Mouse (Mus musculus) hindbrain, embryonic 15.5 days (tissue): ENCODE data around the gene Pfkm. TPM values are rescaled to one million over a fixed set of nuclear protein-coding genes. Genes with fewer than 3 reads are reported as not detected.

ENCODE experiments used
- ATAC-seq: fragments of 200-750 bp; cut with Nextera tagmentation; 2 replicates; pipeline ENCODE4 v1.8.0; 2017; ENCODE audit warnings: low read depth, moderate number of reproducible peaks, moderate TSS enrichment; ENCODE audit not compliant: low FRiP score
- H3K27ac ChIP-seq: fragments of 300-500 bp; sonication (generic); replicated peaks from 2 replicates; pipeline ENCODE4 v1.5.1; 2015; ENCODE audit warnings: mild to moderate bottlenecking, inconsistent platforms
- H3K27me3 ChIP-seq: fragments of 300-500 bp; sonication (generic); 2 replicates; pipeline ENCODE4 v1.6.1; 2015; ENCODE audit warnings: control low read depth, inconsistent platforms
- H3K36me3 ChIP-seq: fragments of 300-500 bp; sonication (generic); 2 replicates; pipeline ENCODE4 v1.6.1; 2015; ENCODE audit warnings: control low read depth, inconsistent platforms
- H3K4me1 ChIP-seq: fragments of 300-500 bp; sonication (generic); replicated peaks from 2 replicates; pipeline ENCODE4 v1.6.1; 2015; ENCODE audit warnings: control low read depth, inconsistent platforms
- H3K4me2 ChIP-seq: fragments of 300-500 bp; sonication (generic); 2 replicates; pipeline ENCODE4 v1.6.1; 2015; ENCODE audit warnings: moderate library complexity, mild to moderate bottlenecking, inconsistent platforms
- H3K4me3 ChIP-seq: fragments of 300-500 bp; sonication (generic); 2 replicates; pipeline ENCODE4 v1.5.1; 2015; ENCODE audit warnings: mild to moderate bottlenecking, inconsistent platforms
- H3K9ac ChIP-seq: fragments of 300-500 bp; sonication (generic); 2 replicates; pipeline ENCODE4 v1.6.1; 2015; ENCODE audit warnings: inconsistent platforms
- H3K9me3 ChIP-seq: fragments of 300-500 bp; sonication (generic); 2 replicates; pipeline ENCODE4 v1.6.1; 2016; ENCODE audit warnings: control low read depth, inconsistent platforms
- WGBS: fragments of 180-500 bp; shearing (Covaris S2); methylation state at CpG from one replicate; pipeline ENCODE4 v1.1.7; 2015; 5-methylcytosine and 5-hydroxymethylcytosine counted together
- polyA plus RNA-seq: library from polyadenylated mRNA; unstranded; fragments of >200 nt; fragmentation: Nextera tagmentation; extraction: Ambion mirVana; gene quantifications from 2 replicates; pipeline ENCODE4 v1.2.1, GENCODE M21; 2015

Gene Pfkm
- polyA plus RNA-seq, 1 experiment from 2014 or later = 90.0 TPM

DNA sequence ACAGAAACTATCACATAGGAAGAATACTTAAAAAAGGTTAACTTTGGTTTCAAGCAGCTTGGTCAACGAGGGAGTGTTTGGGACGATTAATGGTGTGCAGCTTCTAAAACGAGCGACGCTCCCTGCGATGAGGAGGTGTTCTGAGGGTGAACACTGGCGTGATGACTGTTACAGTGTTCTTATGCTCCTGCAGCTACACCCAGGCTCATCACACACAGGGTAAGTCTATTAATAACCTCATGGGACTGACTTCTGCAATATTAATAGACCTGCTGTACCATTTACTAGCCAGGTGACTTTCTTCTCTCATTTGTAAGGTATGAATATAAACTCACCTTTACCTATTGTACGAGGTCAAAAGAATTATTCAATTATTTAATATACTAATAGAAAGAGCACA lies 17.9 kb upstream of the Pfkm start:
- ATAC-seq = no peak
- WGBS = 95% methylated on average over 8 of the region's 8 CpGs
- peaks cover 48% of the 10 kb centered on the region for H3K36me3 ChIP-seq

DNA sequence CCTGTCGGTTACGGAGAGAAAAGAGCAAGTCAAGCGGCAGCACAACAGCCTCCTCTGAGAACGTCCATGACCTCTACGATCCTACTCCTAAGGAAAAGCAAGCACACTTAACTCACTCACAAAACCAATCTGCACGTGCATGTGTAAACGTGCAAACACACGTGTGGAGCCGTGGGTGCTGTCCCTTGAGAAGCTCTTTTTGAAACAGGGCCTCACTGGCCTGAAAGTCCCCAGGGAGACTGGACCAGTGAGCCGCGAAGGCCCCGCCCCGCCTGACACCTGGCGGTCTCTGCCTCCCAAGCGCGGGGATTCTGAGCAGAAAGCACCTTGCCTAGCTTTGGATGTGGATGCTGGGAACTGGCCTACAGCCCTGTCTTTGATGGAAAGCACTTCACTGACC lies 17.4 kb upstream of the Pfkm start:
- Histone ChIP-seq H3K4me2 (no peak overlapping the region), H3K9ac (no peak overlapping the region), H3K9me3 (no peaks in the 10 kb centered on the region), H3K27ac (no peak overlapping the region), H3K27me3 (no peaks in the 10 kb centered on the region), H3K36me3 (peaks cover 49% of the 10 kb centered on the region), H3K4me3 (no peak overlapping the region), H3K4me1 (no peaks in the 10 kb centered on the region)
- WGBS = 83% methylated on average over 16 of the region's 16 CpGs
- ATAC-seq = no peak

More for the DNA sequence above, 17.9 kb upstream of the Pfkm start:
- Histone ChIP-seq H3K4me1 (no peaks in the 10 kb centered on the region), H3K9ac (no peak overlapping the region), H3K27me3 (no peaks in the 10 kb centered on the region), H3K9me3 (no peaks in the 10 kb centered on the region), H3K4me3 (no peak overlapping the region), H3K27ac (no peak overlapping the region), H3K4me2 (no peak overlapping the region)

DNA sequence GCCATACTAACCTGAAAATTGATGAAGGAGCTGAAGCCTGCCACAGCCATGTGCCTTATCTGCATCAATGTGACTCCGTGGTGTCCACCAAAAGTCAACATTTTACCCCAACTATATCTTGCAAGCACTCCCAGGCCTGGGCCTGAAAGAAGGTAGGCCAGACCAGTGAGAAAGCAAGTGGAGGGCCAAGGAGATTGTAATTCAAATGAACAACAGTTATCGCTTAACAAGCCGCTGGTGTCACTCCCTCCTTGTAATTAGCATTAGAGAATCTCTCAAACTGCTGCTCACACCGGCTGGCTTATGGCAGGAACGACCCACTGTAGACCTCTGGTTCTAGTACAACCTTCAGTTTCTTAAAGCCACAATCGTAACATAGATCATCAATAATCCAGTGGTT lies 15.5 kb upstream of the Pfkm start:
- Histone ChIP-seq H3K27ac (no peak overlapping the region), H3K9me3 (no peaks in the 10 kb centered on the region), H3K9ac (no peak overlapping the region), H3K4me3 (no peak overlapping the region), H3K27me3 (no peaks in the 10 kb centered on the region), H3K36me3 (peaks cover 48% of the 10 kb centered on the region), H3K4me2 (no peak overlapping the region), H3K4me1 (no peaks in the 10 kb centered on the region)
- no peak for ATAC-seq
- WGBS = 90% methylated on average over 6 of the region's 6 CpGs

DNA sequence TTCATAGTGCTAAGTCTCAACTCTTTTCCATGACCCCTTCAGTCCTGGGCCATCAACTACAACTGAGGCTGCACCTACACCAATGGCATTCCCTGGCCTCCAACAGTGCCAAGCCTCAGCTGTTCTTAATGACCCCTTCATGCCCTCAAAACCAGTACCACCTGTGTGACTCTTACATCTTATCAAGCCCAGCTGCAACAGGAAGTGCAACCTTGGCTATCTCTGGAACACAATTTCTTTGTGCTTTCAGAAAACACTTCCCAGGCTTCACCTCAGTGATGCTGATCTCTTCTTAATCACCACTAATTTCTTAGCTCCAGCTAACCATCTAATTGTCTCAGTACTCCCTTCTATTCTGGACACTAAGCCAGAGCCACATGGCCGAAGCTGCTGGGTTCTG lies 3.5 kb upstream of the Pfkm start:
- no peak for ATAC-seq
- H3K9ac ChIP-seq = no peak overlapping the region
- H3K4me2 ChIP-seq = no peak overlapping the region
- peaks cover 21% of the 10 kb centered on the region for H3K4me1 ChIP-seq
- no peaks in the 10 kb centered on the region for H3K27me3 ChIP-seq
- H3K27ac ChIP-seq = no peak overlapping the region
- H3K36me3 ChIP-seq = peaks cover 12% of the 10 kb centered on the region
- H3K4me3 ChIP-seq = no peak overlapping the region
- 95% methylated on average over 1 of the region's 1 CpGs for whole genome bisulfite sequencing
- no peaks in the 10 kb centered on the region for H3K9me3 ChIP-seq

DNA sequence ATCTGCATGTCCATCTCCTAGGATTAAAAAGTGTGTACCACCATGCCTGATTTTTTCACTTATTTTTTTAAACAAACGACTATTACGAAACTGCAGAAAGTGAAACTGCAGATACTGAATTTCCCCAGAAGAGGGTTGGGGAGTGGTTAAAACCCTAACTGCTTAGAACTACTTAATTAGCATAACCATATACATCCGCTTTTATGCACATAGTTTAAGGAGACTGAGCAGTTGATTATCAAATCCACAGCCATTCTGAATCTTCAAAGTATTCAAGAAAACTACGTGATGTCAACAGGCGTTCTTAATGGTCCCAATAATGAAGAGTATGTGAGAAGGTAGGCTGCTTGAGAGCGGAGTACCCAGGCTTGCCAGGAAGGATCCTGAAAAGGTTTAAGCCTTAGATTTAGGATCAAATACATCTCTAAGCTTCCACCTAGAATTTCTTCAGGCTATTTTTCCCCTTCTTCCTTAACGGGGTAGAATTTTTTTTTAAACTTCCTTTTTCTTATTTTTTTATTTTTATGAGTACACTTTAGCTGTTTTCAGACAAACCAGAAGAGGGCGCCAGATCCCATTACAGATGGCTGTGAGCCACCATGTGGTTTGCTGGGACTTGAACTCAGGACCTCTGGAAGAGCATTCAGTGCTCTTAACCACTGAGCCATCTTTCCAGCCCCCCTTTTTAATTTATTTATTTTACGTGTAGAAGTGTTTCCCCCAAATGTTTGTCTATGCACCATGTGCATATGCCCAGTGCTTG lies 2.8 kb upstream of the Pfkm start:
- Histone ChIP-seq H3K4me3 (no peak overlapping the region), H3K36me3 (peaks cover 12% of the 10 kb centered on the region; the same call in 1 of the 2 replicates), H3K27me3 (no peaks in the 10 kb centered on the region), H3K4me2 (no peak overlapping the region), H3K4me1 (peaks cover 23% of the 10 kb centered on the region), H3K9me3 (no peaks in the 10 kb centered on the region), H3K27ac (no peak overlapping the region), H3K9ac (no peak overlapping the region)
- 80% methylated on average over 9 of the region's 9 CpGs for WGBS
- ATAC-seq = no peak

DNA sequence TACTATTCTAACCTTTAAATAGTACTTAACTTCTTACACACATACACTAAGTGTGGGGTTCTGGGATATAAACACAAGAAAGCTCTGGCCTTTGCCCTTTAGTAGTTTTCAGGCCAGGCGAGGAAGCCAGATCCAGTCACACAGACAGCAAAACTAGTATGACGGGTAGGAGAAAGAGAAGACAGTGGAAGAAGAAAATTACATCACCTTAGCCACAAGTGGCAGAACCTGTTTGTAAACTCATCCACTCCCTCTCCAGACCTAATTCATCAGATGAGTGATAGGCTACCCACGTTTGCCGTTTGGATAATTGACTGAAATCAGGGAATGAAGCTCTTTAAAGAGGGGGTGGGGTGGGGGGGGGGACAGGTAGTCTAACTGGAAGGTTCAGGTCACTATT lies 548 bp upstream of the Pfkm start:
- no peak for ATAC-seq
- Histone ChIP-seq H3K4me3 (peak overlapping the region; percentile 97), H3K9me3 (no peaks in the 10 kb centered on the region), H3K4me2 (peak overlapping the region; percentile 79), H3K27me3 (no peaks in the 10 kb centered on the region), H3K9ac (no peak overlapping the region), H3K27ac (no peak overlapping the region), H3K36me3 (0 out of 2 replicates have a peak, but pooled peaks cover 4% of the 10 kb centered on the region), H3K4me1 (peaks cover 23% of the 10 kb centered on the region)
- 33% methylated on average over 4 of the region's 4 CpGs for WGBS

DNA sequence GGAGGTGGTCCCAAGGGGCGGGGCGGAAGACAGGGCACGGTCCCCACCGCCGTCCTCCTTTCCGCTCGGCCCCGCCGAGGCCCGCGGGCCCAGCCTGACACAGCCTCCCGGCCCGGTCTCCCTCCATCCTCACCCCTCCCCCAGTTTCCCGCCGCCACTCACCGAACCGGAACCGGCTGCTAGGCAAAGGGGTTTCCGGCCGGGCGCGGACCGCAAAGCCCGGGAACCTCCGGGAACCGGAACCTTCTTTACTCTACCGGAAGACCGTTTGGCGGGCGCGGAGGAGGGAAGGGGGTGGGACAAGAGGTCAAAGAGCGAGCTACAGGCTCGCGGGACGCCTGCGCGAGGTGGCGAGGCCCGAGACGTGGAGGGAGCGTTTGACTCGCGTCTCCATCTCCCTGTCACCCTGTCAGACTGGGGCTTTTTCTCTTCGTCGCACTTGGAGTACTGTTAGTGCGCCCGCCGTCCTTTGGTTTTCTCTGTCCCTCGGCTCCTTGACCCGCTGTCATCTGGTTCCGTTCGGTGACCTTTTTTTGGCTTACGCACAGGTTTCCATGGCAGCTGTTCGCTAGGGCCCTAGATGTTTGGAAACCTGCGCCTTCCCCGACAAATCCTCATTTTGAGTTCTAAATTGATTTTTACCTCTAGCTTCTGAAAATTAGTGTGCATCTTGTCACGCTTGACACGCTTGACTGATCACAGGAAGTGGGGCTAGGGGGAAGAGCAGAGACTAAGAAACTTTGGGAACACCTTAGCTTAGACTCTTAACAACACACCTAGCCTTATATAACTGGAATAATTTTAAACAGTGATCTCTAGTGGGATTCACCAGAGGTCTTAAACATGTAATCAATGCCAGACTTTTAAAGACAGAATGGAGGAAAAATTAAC lies 977 bp downstream of the Pfkm start, which contains the start of gene Senp1:
Gene Senp1, minus strand, starts transcription at position 624 of the 891 bp plus-strand sequence.
- Histone ChIP-seq H3K27ac (peak within 1 kb of the TSS; percentile 95), H3K4me2 (peak within 1 kb of the TSS; percentile 79)
- whole genome bisulfite sequencing = under 1% methylated on average over 56 of the region's 58 CpGs

DNA sequence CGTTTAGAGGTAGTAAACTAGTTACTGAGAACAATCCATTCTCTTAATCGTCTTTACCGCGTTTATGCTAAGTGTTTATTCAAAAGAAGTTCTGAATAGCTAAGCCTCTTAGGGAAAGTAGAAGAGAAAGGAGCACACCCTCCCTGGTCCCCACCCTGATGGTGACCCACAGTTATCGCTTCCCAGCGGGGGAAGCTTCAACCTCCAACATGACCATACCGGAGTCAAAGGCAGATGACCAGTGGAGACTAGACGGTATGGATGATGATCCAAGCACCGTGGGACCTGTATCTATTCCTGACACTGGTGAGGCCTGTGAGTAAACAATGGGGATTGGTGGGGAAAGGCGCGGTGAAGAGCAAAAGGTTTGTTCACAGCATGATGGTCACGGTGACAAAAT lies 2.5 kb downstream of the Pfkm start:
- H3K9ac ChIP-seq = no peak overlapping the region
- no peaks in the 10 kb centered on the region for H3K27me3 ChIP-seq
- no peak overlapping the region for H3K4me2 ChIP-seq
- H3K36me3 ChIP-seq = no peaks in the 10 kb centered on the region
- H3K4me1 ChIP-seq = peaks cover 23% of the 10 kb centered on the region
- no peaks in the 10 kb centered on the region for H3K9me3 ChIP-seq
- H3K4me3 ChIP-seq = no peak overlapping the region
- H3K27ac ChIP-seq = no peak overlapping the region
- ATAC-seq = no peak
- 88% methylated on average over 12 of the region's 12 CpGs for WGBS

More for the DNA sequence above, 977 bp downstream of the Pfkm start, which contains the start of gene Senp1:
- H3K4me1 ChIP-seq = peaks cover 23% of the 10 kb centered on the region
- no peaks in the 10 kb centered on the region for H3K27me3 ChIP-seq
- H3K9ac ChIP-seq = peak within 1 kb of the TSS; percentile 93
- peak; percentile 95 for ATAC-seq
- no peaks in the 10 kb centered on the region for H3K9me3 ChIP-seq
- peak within 1 kb of the TSS; percentile 97 for H3K4me3 ChIP-seq
- 0 out of 2 replicates have a peak, but pooled peaks cover 4% of the 10 kb centered on the region for H3K36me3 ChIP-seq

DNA sequence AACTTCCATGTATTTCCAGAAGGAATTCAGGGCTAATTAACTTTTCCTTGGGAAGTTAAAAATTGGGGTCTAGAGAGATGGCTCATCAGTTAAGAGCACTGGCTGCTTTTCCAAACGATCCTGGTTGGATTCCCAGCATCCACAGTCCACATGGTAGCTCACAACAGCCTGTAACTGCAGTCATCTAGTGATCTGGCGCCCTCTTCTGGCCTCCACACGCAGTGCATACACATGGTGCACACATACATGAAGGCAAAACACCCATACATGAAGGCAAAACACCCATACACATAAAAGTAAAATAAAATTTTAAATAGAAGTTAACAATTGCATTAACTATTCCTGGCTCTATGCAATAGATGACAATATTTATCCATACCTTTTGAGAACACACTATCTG lies 4.6 kb downstream of the Pfkm start:
- Histone ChIP-seq H3K27ac (no peak overlapping the region), H3K4me3 (no peak overlapping the region), H3K4me1 (peaks cover 11% of the 10 kb centered on the region), H3K36me3 (no peaks in the 10 kb centered on the region), H3K9me3 (no peaks in the 10 kb centered on the region), H3K4me2 (no peak overlapping the region), H3K9ac (no peak overlapping the region), H3K27me3 (no peaks in the 10 kb centered on the region)
- ATAC-seq = no peak
- WGBS = 52% methylated on average over 3 of the region's 3 CpGs

DNA sequence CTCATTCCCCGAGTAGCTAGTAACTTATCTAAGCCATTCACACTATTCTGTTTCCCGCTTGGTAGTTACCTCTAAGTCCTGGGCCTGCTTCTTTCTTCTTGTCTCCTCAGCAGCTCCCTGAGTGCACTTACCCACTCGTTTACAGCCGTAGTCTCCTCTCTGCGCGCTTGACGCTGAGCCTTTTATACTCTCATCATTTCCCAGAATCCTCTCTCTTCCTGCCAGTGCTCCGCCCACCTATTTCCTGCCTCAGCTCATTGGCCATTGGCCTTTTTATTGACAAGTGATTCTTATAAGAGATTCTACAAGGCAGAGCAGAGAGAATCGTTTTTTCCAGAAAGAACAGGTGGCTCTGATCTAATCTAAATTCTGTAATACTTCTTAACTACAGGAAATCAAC lies 6.1 kb downstream of the Pfkm start:
- Histone ChIP-seq H3K36me3 (no peaks in the 10 kb centered on the region), H3K4me3 (no peak overlapping the region), H3K27ac (no peak overlapping the region), H3K4me1 (peaks cover 4% of the 10 kb centered on the region), H3K9me3 (no peaks in the 10 kb centered on the region), H3K9ac (no peak overlapping the region), H3K4me2 (no peak overlapping the region), H3K27me3 (no peaks in the 10 kb centered on the region)
- 95% methylated on average over 9 of the region's 9 CpGs for WGBS
- no peak for ATAC-seq

DNA sequence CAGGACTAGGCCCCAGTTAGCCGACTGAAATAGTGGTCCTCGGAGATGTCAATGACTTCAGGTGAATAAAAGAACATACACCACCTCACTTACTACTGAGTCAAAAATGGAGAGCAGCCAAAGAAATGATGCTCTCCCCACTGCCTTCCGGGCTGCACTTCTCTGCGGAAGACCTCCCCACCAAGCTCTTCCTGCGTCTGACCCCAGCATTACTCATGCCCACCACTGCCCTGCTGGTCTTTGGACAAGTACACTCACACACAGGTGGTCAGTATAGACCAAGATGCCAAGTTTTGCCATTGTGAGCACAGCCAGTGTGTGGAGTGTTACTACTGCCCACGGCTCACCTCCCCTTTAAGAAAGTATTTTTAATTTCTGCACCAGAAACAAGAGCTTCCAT lies 10.0 kb downstream of the Pfkm start:
- H3K27me3 ChIP-seq = no peaks in the 10 kb centered on the region
- H3K27ac ChIP-seq = no peak overlapping the region
- H3K9me3 ChIP-seq = no peaks in the 10 kb centered on the region
- no peak overlapping the region for H3K4me2 ChIP-seq
- no peaks in the 10 kb centered on the region for H3K36me3 ChIP-seq
- H3K4me3 ChIP-seq = no peak overlapping the region
- ATAC-seq = no peak
- WGBS = 91% methylated on average over 6 of the region's 6 CpGs
- H3K4me1 ChIP-seq = peaks cover 4% of the 10 kb centered on the region; the same call in 1 of the 2 replicates
- H3K9ac ChIP-seq = no peak overlapping the region

DNA sequence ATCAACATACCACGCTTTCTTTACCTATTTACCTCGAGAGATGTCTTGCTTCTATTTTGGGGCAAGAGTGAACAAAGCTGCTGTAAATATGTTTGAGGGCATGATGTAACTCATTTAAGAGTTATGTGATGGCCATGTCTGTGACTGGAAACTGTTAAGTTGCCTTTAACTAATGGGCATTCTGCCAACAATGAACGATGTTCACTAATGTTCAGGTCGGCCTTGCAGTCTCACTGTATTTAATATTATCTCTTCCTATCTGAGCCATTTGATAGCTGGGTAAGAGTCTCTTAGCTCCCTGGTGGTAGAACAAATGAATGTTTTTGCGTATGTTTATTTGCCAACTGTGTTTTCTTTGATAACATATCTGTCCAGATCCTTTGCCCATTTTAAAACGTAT lies 14.1 kb downstream of the Pfkm start:
- H3K4me2 ChIP-seq = no peak overlapping the region
- no peak overlapping the region for H3K27ac ChIP-seq
- no peak for ATAC-seq
- no peaks in the 10 kb centered on the region for H3K27me3 ChIP-seq
- no peak overlapping the region for H3K4me3 ChIP-seq
- H3K9me3 ChIP-seq = no peaks in the 10 kb centered on the region
- H3K4me1 ChIP-seq = peaks cover 23% of the 10 kb centered on the region
- H3K36me3 ChIP-seq = no peaks in the 10 kb centered on the region
- no peak overlapping the region for H3K9ac ChIP-seq
- 83% methylated on average over 6 of the region's 6 CpGs for WGBS
